Mouse (Mus musculus): Measurements from ENCODE around the gene Ccdc13.

Ccdc13 gene

GRCm38 (mm10) chr9:121802747-121803146 is 36.5 kb downstream of the Ccdc13 start:
- DNase-seq (ENCODE audit: low spot score) = no peak

DNA sequence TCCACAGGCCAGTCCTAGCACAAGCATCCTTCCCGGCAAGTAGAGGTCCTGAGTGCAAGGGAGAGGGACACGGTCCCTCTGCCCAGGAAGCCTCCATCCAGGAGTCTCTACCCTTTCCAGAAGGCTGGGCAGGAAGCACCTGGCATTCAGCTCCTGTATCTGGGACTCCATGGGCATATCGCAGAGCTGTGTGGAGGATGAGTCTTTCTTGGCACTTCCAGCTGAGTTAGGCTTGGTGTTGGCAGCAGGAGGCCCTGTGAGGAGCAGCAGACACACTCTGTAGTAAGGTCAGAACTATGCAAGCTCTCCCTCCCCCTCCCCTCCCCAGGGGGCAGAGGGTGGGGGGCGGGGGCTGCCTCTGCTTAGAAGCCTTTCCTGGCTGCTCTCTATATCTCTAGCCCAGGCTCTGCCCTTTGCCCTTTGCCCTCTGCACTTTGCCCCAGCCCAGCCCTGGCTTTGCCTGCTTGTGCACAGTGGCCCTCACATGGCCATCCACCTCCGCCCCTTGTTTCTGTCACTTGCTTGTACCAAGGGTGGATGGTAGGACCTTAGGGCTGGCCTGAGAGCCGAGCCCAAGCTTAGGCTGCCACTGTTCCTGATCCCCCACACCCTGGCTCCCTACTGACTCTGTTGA is 40.3 kb downstream of the Ccdc13 start:
- DNase-seq (ENCODE audit: low spot score) = no peak

GRCm38 (mm10) chr9:121797722-121798121 is 41.5 kb downstream of the Ccdc13 start:
- no peak for DNase-seq (ENCODE audit: low spot score)

- DNase-seq (ENCODE audit: low spot score) = no peak
Observed at GRCm38 (mm10) chr9:121794972-121795539, 44.2 kb downstream of the Ccdc13 start.

DNA sequence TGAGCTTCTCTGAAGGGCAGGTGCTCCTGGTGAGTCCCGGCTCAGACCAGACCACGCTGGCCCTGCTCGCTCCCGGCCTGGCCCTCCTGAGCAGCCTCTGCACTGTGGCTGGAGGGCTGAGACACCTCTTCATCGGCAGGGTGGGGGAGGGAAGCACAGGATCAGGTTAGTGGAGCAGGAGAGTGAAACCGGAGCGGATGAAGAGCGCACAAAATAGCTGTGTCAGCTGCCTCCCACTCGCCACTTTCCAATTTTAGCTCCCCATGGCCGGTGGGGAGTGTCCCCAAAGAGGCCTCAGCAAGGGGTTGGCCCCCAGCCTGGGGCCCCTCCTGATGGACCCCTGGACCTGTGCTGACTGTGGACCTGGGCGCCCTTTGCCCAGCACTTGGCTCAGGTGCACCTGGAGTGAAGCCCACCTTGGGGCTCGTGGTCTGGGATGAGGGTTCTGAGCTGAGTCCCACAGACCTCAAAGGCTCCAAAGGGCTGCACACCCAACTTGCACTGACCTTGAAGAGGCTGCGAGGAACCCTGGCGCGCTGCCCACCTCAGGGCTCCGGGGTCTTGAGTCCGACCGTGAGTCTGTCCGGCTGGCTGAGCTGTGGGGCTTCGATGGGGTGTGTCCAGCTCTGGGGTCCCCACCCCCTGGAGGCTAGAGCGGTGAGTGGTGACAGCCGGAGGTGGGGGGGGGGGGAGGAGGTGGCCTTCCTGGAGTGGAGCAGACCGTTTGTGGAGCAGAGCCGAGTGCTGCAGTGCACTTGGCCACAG is 47.3 kb downstream of the Ccdc13 start, which contains the start of gene Hhatl:
Hhatl (minus strand) TSS at position 751 of the 765 bp plus-strand sequence.
- no peak for DNase-seq (ENCODE audit: low spot score)

DNA sequence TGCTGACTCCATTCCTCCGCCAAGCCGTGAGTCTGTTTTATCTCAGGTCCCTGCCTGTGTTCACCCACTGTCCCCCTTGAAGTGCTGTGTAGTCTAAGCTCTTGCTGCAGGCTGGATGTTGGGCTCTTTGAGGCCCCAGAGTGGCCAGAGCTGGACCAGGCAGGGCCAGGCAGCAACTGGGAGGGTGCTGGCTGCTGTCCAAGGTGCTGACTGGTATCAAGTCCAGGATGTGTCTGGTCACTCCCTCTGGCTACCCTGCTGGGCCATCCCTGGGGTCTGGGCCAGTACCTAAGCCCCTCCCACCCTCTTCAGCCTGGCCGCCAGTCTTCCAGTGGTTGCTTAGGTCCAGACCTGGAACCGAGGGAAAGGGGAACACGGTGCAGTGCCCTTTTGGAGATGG is 48.1 kb downstream of the Ccdc13 start:
- DNase-seq (ENCODE audit: low spot score) = peak; percentile 78

DNA sequence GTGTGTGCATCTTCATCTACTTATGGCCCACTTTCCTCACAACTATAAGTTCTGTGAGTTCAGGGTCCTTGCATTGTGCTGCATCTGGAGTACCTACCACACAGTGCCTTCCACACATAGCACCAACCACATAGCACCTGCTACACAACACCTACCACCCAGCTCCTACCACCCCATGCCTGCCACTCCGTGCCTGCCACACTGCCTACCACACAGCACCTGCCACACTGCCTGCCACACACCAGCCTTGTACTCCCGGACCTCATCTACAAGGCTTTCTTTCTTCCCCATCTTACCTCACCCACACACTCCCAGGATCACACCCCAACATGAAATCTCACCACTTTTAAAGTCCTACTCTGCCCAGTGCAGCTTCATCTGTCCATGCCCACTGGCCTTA is 52.9 kb downstream of the Ccdc13 start:
- no peak for DNase-seq (ENCODE audit: low spot score)

DNA sequence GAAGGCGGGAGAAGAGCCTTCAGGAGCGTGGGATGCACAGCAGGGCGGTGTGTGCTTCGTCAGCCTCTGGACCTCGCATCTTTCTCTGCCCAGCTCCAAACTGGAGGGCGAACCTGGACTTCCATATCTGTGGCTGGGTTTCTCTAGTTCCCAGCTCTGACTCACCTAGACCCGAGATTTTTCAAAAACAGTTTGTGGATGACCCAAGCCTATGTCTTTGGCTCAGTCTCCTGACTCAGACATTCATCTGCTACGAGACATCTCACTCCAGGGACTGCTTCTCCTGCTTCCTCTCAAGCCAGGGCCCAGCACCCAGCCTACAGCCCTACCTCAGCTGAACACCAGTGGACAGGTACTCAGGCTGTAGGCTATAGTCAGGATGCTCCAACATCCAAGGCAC is 54.0 kb downstream of the Ccdc13 start:
- DNase-seq (ENCODE audit: low spot score) = no peak

DNA sequence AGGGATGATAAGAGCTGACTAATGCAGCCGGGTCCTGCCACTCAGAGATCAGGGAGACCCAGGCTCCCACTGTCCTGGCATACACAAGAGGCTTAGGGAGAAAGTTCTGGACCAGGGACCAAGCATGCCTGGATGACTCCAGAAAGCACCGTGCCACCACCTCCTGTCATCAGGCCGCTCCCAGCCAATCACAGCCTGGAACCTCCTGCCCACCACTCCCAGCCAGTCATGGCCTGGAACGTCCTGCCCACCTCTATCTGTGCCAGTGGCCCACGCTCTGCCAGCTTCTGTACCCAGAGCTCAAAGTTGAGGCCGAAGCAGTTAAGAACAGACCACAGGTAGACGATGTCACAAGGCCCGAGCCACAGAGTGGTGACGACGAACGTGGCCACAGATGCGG is 54.5 kb downstream of the Ccdc13 start:
- no peak for DNase-seq (ENCODE audit: low spot score)

DNA sequence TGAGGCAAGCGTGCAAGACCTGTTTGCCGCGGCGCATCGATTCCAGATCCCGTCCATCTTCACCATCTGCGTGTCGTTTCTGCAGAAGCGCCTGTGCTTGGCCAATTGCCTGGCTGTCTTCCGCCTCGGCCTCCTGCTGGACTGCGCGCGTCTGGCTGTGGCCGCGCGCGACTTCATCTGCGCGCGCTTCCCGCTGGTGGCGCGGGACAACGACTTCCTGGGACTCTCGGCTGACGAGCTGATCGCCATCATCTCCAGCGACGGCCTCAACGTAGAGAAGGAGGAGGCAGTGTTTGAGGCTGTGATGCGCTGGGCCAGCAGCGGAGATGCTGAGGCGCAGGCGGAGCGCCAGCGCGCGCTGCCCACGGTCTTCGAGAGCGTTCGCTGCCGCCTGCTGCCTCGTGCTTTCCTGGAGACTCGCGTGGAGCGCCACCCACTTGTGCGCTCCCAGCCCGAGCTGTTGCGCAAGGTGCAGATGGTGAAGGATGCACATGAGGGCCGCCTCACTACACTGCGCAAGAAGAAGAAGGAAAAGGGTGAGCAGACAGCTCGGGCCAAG is 61.1 kb downstream of the Ccdc13 start:
- peak; percentile 87 for DNase-seq (ENCODE audit: low spot score)

GRCm38 (mm10) chr9:121777484-121778065 is 61.7 kb downstream of the Ccdc13 start, which contains the start of gene Klhl40:
Gene Klhl40 (plus strand): TSS chr9:121777607.
- DNase-seq (ENCODE audit: low spot score) = peak; percentile 56

DNA sequence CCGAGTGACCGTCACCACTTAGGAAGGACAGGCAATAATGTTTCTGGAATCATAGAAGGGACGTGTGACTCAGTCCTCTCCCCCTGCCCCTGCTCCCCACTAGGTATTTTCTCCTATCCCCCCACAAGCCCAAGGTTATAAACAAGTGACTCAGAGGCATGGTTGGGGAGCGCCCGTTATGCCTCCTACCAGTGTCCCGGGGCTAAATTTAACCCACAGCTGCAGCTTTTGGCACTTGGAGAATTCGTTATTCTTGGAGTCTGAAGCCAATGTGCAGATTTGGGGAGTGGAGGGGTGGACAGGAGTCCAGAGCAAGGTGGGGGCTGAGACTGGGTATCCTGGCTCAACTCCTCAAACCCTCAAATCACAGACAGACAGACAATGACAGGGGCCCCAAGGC is 62.8 kb downstream of the Ccdc13 start:
- no peak for DNase-seq (ENCODE audit: low spot score)

DNA sequence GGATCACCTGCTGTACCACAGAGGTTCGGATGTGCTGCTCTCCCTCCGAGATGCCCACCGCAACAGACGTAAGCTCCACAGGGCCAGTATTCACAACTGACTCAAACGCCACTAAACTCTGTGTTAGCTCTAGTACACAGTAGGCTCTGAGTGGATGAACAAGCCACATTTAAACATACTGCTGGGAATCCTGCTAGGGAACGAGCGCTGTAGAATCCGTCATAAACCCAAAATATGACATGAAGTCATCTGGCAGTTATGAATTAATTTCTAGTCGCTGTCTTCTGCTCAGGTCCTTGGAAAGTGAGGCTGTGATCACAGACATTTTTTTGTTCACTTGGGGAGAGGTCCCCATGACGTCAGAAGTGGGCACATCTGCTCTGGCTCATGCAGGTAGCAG is 63.3 kb downstream of the Ccdc13 start:
- no peak for DNase-seq (ENCODE audit: low spot score)

- DNase-seq (ENCODE audit: low spot score) = no peak
Observed at GRCm38 (mm10) chr9:121772412-121772811, 66.8 kb downstream of the Ccdc13 start.

DNA sequence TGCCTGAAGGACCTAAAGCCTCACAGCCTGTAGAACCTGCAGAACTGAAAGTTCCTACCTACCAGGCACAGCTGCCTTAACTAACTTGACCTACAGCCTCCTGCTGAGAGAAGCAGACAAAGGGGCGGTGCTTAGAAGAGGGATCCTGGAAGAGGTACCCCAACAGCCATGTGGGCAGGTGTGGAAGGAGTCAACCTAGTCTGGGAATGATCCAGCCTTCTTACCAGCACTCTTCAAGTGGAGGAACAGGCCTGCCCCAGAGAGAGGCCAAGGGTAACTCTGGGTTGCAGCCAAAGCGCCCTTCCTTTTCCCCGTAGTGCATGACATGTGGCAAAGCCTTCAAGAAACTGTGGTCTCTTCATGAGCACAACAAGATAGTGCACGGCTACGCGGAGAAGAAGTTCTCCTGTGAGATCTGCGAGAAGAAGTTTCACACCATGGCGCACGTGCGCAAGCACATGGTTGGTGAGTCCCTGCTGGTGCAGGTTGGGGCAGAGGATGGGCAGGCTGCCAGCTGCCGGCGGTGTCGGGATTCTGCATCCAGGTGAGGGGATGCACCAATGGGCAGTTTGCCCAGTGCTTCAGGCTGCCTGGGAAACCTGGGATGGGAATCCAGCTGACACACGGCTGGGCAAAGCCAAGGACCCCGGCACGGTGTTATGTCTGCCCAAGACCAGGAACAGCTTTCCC is 74.0 kb downstream of the Ccdc13 start:
- DNase-seq (ENCODE audit: low spot score) = no peak

DNA sequence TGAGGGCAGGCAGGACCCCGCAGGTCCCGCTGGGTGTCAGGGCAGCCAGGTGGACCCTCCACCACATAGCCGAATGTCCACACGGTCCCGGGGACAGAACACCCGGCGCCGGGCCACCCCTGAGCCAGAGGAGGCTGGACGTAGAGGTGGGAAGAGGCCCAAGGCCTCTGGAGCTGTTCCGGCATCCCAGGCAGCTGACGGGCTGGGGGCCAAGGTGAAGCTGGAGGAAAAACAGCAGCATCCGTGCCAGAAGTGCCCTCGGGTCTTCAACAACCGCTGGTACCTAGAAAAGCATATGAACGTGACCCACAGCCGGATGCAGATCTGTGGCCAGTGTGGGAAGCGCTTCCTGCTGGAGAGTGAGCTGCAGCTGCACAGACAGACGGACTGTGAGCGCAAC is 75.5 kb downstream of the Ccdc13 start:
- DNase-seq (ENCODE audit: low spot score) = peak; percentile 49

DNA sequence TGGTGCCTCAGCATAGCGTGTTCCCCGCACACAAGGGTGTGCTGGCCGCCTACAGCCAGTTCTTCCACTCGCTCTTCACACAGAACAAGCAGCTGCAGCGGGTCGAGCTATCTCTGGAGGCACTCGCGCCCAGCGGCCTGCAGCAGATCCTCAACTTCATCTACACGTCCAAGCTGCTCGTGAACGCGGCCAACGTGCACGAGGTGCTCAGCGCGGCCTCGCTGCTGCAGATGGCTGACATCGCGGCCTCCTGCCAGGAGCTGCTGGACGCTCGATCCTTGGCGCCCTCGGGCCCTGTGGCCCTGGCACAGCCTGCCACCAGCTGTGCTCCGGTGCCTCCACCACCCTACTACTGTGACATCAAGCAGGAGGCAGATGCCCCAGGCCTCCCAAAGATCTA is 76.5 kb downstream of the Ccdc13 start:
- no peak for DNase-seq (ENCODE audit: low spot score)

GRCm38 (mm10) chr9:121762248-121762647 is 77.0 kb downstream of the Ccdc13 start:
- DNase-seq (ENCODE audit: low spot score) = no peak

DNA sequence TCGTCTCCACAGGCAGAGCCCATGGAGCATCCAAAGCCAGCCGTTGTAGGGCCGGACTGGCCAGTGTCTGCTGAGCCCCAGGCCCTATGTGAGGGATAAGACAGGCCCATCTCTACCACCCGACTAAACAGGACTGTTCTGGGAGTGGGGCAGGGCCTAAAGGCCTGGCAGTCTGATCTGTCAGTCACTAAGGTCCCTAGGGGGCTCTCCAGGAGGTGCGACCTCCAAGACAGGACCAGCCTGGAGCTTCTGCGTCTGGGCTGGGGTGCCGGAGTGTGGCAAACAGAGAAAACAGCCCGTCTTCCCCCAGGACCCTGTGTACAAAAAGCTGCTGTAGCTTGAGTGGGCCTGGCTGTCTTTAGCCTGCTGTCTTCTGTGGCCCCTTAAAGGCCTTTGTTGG is 77.5 kb downstream of the Ccdc13 start:
- no peak for DNase-seq (ENCODE audit: low spot score)

- DNase-seq (ENCODE audit: low spot score) = no peak
Observed at GRCm38 (mm10) chr9:121761091-121761665, 78.1 kb downstream of the Ccdc13 start.

DNA sequence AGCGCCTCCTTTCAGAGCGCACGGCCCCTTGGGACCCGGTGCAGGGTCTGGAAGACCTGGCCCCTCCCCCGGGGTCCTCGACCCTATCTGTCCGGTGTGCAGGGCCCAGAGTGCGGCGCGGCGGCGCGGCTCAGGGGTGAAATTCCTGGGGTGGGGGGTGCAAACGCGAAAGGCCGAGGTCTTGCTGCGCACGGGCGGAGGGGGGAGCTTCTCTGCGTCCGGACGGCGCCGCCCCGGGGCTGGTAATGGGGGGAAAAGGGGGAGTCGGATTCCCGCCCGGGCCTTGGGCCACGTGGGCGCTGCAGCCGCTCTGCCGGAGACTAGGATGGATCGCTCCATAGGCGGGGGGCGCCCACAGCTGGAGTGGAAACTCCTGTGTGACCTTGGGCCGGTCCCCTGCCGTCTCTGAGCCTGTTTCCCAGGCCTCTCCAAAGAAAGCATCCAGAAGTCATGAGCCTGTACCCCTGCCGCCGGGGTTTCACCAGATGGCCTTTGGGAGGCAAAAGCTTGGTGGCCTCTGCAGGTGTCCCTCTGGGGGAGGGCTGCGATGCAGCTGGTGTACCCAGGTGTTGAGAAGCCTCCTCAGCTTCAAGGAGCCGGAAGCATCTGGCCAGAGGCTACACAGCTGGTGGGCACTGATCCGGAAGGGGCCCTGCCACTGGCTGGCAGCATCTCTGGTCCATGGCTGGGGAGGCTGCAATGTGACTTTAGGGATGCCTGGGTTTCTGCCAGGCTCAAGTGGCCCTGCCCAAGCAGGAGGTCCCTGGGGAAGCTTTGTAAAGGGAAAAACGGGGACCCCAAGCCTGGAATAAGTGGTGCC is 78.8 kb downstream of the Ccdc13 start:
- DNase-seq (ENCODE audit: low spot score) = peak; percentile 63

Measured in layer of hippocampus, adult 11-12 months (tissue).